Mouse (Mus musculus) bone marrow, adult 2 months (tissue): Measurements from ENCODE around the gene Osgin1.

ENCODE experiments used
- CTCF ChIP-seq: fragments of 200-500 bp; IDR thresholded peaks from 2 replicates; pipeline ENCODE4 v1.5.1; 2011; ENCODE audit warnings: low read length, control low read depth; ENCODE audit not compliant: control insufficient read depth, insufficient read depth
- POLR2A ChIP-seq: fragments of 200-500 bp; IDR thresholded peaks from 2 replicates; pipeline ENCODE4 v1.6.1; 2011; ENCODE audit warnings: low read depth, mild to moderate bottlenecking, control low read depth, low read length, borderline replicate concordance; ENCODE audit not compliant: control insufficient read depth

DNA sequence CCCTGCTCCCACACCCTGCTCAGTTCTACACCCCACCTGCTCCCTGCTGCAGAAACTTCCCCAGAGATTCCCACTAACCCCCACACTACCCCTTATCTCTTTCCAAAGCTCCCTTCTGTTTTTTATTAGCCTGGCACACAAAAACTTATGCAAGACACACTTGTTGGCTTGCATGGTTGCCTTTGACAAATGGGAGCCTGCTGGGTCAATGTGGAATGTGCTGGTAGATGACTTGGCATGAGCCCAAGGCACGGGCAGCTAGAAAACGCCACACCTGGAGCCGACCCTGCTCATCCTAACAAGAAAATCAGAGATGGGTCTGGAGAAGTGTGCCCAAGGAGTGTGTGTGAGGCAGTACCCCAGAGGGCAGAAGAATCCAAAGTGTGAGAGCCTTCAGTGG, 4.4 kb upstream of the Osgin1 start:
- no peak for TF ChIP-seq CTCF
- TF ChIP-seq POLR2A = no peak
